Mouse (Mus musculus): ENCODE measurements around the gene Nr3c2.

Nr3c2 gene

DNA sequence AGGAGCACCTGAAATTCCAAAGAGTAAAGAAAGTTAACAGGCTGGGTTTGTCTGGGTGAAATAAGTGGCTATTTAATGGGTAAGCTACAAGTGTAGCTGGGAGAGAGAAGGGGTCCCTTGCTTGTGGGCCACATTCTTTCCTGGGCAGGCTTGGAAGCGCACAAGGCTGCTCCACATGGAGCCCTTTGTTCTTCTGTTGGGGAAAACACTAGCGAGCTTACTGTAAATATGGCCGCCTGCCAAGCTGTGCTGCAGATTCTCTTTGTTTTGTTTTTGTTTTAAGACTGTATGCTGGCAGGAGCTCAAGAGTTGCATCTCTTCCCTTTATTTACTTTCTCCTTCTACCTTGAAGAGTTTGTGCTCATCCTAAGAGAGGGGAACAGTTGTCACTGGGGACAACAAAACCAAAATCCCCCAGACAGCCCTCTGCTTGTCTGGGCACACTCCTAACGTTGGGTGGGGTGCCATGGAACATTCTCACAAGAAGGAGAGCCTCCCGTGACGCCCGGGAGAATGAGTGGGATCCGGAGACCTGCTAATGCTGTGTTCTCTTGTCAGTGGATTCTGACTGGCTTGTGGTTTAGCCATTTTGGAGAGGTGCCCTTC, 73.8 kb downstream of the Nr3c2 start:
- DNase-seq = peak; percentile 76

DNA sequence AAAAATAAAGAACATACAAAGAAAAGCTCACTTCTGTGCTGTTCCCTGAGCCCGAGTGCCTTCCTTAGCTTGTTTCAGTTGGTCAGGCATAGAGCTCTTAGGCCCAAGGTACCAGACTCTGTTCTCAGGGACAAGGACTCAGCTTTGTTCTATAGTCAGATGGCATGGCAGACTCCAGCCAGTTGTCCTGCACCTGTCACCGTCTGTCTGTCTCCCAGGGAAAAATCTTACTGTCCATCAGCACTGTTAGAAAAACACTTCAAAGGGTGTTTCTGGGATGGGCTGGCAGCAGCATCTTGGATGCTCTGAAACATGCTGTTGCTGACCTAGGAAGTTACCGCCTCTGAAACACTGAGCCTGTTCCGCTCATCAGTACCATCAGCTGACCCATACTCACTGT, 78.7 kb downstream of the Nr3c2 start:
- no peak for DNase-seq

- DNase-seq = no peak
These were observed 84.8 kb downstream of the Nr3c2 start for GRCm38 (mm10) chr8:76984082-76984481.

GRCm38 (mm10) chr8:76984851-76985250, 85.6 kb downstream of the Nr3c2 start:
- DNase-seq = no peak

DNA sequence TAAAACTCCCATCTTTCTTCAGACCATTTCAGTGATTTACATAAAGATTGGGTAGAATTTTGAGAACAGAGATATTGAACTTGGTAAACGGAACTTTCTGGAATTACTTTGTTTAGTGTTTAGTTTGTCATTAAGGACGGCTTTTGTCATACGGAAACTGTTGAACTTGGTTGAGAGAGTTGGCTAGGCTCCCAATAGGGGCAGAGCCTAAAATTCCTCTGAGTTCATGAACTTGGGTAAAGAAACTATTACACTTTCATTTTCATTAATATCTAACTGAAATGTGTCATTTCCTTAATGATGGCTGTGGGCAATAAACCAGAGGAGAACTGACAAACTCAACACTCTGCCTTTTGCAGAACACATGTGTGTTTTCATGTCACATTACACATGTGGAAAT, 88.6 kb downstream of the Nr3c2 start:
- DNase-seq = peak; percentile 58

GRCm38 (mm10) chr8:76998276-76998675, 99.0 kb downstream of the Nr3c2 start:
- no peak for DNase-seq

- DNase-seq = no peak
These were observed 110.2 kb downstream of the Nr3c2 start for GRCm38 (mm10) chr8:77009425-77009824.

DNA sequence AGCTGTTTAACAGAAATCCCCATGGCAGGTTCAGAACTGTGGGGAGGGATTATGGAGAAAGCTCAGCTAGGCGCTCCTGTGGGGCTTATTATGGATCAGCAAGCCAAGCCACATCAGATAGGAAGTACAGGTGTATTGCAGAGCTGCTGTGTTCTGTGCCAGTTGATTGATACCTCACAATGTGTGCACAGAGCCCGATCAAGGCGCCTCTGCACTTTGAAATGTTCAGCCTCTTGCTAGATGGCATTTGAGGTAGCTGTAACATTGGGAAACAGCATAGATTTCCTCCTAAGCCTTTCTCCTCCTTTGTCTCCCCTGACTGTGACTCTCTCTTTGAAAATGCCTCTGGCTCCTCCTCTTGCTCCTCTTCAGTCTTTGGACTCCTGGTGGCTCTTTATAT, 112.7 kb downstream of the Nr3c2 start:
- DNase-seq = no peak

- no peak for DNase-seq
These were observed 113.4 kb downstream of the Nr3c2 start for GRCm38 (mm10) chr8:77012641-77013040.

DNA sequence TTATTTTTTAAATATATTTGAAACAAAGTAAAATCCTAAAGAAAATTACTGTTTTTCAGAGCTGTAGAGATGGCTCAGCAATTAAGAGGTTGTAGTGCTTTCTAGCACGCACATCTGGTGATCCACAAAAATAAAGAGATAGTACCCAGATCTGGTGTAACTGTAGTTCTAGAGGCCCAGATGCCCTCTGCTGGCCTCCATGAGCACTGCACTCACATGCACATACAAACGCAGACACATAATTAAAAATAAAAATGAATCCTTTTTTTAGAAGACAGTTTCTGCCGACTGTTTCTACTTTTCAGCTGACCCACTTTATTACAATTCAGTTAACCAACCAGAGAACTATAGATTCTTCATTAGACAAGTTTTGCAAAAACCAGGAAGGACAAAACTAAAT, 117.5 kb downstream of the Nr3c2 start:
- no peak for DNase-seq

- no peak for DNase-seq
These were observed 124.8 kb downstream of the Nr3c2 start for GRCm38 (mm10) chr8:77023837-77024710.

- DNase-seq = no peak
These were observed 132.0 kb downstream of the Nr3c2 start for GRCm38 (mm10) chr8:77031213-77031612.

GRCm38 (mm10) chr8:77033706-77034464, 134.6 kb downstream of the Nr3c2 start:
- DNase-seq = no peak

DNA sequence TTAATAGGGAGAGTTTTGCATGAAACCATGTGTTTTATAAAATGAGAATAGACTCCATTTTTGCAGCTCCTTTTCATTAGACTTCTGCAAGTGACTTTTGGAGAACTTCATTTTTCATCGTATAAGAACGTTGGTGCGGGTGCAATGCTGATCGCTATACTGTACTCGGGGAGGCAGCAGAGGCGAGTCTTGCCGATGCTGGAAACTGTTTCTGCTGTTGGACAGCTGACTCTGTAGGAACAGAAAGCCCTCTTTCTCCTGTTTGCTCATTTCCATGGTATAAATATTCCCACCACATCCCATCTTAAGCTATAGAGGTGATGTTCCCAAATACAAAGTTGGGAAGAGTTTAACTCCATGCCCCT, 135.2 kb downstream of the Nr3c2 start:
- no peak for DNase-seq

- no peak for DNase-seq
These were observed 142.0 kb downstream of the Nr3c2 start for GRCm38 (mm10) chr8:77041214-77041613.

DNA sequence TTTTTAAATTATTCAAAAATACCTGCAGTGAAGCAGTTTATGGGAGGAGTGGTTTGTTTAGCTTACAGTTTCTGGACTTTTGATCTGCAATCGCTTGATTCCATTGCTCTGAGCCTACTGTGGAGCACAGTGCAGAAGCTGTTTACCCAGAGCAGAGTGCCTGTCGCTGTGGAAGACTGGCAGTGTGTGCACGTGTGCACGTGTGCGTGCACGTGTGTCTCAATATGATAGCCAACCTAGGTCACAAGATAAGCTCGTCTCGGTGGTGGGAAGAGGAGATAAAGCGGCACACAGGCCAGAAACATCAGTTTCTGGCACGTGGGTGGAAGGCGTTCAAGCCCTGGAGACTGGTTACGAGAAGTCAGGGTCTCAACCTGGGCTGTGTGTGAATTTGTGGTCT, 145.6 kb downstream of the Nr3c2 start:
- no peak for DNase-seq

GRCm38 (mm10) chr8:77045711-77046110, 146.5 kb downstream of the Nr3c2 start:
- no peak for DNase-seq

DNA sequence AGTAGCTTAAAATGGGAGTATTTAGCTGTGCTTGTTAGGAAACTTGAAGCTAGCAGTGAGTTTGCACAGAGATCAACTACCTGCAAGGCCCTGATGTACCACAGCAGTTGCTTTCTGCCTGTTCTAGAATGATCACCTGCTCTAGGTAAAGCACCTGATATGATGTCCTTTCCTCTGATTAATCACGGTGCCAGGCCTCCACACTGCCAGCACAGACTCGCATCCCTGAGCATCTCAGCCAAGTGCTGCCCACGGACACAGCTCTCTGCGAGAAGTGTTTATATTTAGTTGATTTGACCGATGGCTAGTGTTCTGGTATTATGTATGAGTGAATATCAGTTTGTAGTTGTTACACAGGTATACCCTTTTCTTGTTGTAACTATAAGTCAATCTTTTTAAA, 147.0 kb downstream of the Nr3c2 start:
- DNase-seq = no peak

DNA sequence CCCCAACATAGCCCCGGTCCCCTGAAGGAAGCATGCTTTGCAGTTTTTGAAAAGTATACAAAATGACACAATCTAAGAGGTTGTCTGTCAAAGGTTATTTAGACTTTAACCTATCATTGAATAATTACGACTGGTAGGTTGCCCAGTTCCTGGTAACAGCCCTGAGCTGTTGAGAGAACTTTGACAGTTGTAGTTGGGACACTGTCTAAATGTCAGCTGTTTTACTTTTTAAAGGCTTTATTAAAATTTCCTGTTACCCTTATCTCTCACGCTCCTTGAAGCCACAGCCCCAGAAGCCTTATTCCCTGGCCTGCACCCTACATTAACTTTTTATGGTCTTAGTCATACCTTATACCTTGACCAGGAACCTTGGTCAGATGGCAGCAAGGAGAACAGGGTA, 147.5 kb downstream of the Nr3c2 start:
- no peak for DNase-seq

DNA sequence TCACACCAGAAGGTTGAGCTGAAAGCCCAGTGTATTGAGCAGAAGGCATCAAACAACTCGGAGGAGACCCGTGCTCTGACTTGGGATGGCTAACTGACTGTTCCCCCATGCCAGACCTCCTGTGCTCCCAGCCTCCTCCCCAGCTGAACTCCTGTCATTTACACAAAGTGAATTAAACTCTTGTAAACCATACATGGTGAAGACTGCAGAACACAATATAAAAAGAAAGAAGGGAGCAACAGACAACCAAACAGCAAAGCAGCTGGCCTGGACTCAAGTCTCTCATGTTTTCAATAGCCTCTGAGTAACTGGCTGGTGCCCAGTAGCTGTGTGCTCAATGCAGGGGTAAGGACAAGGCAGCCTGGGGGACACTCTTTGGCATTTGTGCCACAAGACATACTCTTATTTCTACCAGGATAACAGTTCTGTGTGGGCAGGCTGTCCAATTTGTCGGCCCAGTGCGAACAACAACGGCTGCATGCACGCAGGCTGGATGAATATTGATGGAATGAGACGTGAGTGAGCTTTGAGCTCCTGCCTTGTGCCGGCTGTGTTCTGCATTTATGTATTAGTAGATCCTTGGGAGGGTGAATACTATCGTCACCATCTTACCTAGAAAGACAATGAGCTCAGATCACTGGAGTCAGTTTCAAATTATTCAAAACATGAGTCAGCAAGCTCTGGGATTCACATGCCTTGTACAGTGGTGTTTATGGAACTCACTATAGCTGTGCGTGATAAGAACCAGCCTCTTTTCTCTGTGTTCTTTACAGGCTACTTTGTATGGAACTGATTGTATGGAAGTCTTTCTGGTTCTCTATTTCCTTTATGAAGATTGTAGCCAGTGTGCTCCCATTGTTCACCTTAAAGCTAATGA, 152.4 kb downstream of the Nr3c2 start:
- no peak for DNase-seq

- no peak for DNase-seq
These were observed 156.3 kb downstream of the Nr3c2 start for GRCm38 (mm10) chr8:77055492-77056021.

GRCm38 (mm10) chr8:77056853-77057252, 157.6 kb downstream of the Nr3c2 start:
- no peak for DNase-seq

DNA sequence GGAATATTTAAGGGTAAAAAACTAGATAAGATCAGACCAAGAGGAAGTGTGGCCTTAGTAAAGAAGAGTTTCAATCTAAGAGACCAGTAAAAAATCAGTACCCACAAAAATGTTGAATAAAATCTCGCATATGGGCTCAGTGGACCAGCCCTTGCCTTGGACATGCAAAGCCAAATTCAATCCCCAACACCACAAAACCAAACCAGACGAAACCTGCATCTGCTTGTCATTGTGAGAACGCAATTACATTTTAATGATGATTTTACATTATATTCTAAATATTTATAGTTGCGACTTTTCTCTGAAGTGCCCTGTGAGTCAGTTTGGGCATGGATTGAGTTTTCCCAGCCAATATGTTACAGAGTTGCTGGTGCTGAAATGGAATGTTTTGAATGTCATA, 183.4 kb downstream of the Nr3c2 start:
- DNase-seq = no peak
